Mouse (Mus musculus): Measurements from ENCODE around the gene Rps6ka2.

GRCm38 (mm10) chr17:7262620-7263019 is 92.7 kb downstream of the Rps6ka2 start:
- TF ChIP-seq CTCF (IDR thresholded peaks at IDR 0.05; ENCODE audit: borderline replicate concordance, insufficient read depth, low read length) (no peak), POLR2A (IDR thresholded peaks at IDR 0.05; ENCODE audit: low read depth, low read length) (no peak)
